Mouse (Mus musculus) hematopoietic stem cell, adult 5-6 weeks (primary cell): ENCODE measurements around the gene Barx1. TPM values are rescaled to one million over a fixed set of nuclear protein-coding genes. Genes with fewer than 3 reads are reported as not detected.

Source experiments
- ATAC-seq, 2 experiments: fragments of 125-278 bp in 1 of 2; replicated peaks in 1 of 2; 2 replicates each; pipeline ENCODE4 v1.8.0; 2016 to 2017; ENCODE audit warnings: inconsistent platforms in 2 of 2, mild to moderate bottlenecking in 2 of 2, moderate number of reproducible peaks in 2 of 2, low read depth in 1 of 2, moderate TSS enrichment in 1 of 2; ENCODE audit not compliant: low FRiP score in 2 of 2, poor library complexity in 2 of 2, severe bottlenecking in 2 of 2, insufficient read depth in 1 of 2, low TSS enrichment in 1 of 2
- total RNA-seq: library from RNA; stranded (forward); fragments of 172-1452, 232-1000 nt; gene quantifications from 2 replicates; pipeline ENCODE4 v1.2.3, GENCODE M21; 2017

The Barx1 gene
- total RNA-seq, 1 experiment from 2014 or later: not detected

GRCm38 (mm10) chr13:48658588-48659253 lies 4.1 kb upstream of the Barx1 start:
- ATAC-seq: no peak

GRCm38 (mm10) chr13:48659254-48660220 lies 3.3 kb upstream of the Barx1 start:
- ATAC-seq: no peak

- ATAC-seq: no peak
Observed at GRCm38 (mm10) chr13:48660221-48660734, 2.5 kb upstream of the Barx1 start.

- no peak for ATAC-seq
Observed at GRCm38 (mm10) chr13:48660741-48661140, 2.1 kb upstream of the Barx1 start.

- ATAC-seq: no peak
Observed at GRCm38 (mm10) chr13:48661561-48661960, 1.2 kb upstream of the Barx1 start.

- no peak for ATAC-seq
Observed at GRCm38 (mm10) chr13:48663211-48663987, 601 bp downstream of the Barx1 start.

GRCm38 (mm10) chr13:48663988-48664339 lies 1.2 kb downstream of the Barx1 start:
- ATAC-seq: no peak

- ATAC-seq: no peak
Observed at GRCm38 (mm10) chr13:48664916-48665655, 2.3 kb downstream of the Barx1 start.

- ATAC-seq: no peak
Observed at GRCm38 (mm10) chr13:48665656-48666597, 3.1 kb downstream of the Barx1 start.

GRCm38 (mm10) chr13:48667461-48667860 lies 4.7 kb downstream of the Barx1 start:
- ATAC-seq: no peak

- ATAC-seq: no peak
Observed at GRCm38 (mm10) chr13:48668091-48668975, 5.5 kb downstream of the Barx1 start.

- ATAC-seq: peak in 1 of 2 experiments; percentile 41; a peak in 1 of 4 replicates
Observed at GRCm38 (mm10) chr13:48668976-48669534, 6.3 kb downstream of the Barx1 start.

GRCm38 (mm10) chr13:48672312-48672840 lies 9.6 kb downstream of the Barx1 start:
- ATAC-seq: no peak

- ATAC-seq: no peak
Observed at GRCm38 (mm10) chr13:48674609-48675008, 11.8 kb downstream of the Barx1 start.

- no peak for ATAC-seq
Observed at GRCm38 (mm10) chr13:48679351-48679750, 16.6 kb downstream of the Barx1 start.
